Mouse (Mus musculus): ENCODE measurements around the gene C1qtnf1.

DNA sequence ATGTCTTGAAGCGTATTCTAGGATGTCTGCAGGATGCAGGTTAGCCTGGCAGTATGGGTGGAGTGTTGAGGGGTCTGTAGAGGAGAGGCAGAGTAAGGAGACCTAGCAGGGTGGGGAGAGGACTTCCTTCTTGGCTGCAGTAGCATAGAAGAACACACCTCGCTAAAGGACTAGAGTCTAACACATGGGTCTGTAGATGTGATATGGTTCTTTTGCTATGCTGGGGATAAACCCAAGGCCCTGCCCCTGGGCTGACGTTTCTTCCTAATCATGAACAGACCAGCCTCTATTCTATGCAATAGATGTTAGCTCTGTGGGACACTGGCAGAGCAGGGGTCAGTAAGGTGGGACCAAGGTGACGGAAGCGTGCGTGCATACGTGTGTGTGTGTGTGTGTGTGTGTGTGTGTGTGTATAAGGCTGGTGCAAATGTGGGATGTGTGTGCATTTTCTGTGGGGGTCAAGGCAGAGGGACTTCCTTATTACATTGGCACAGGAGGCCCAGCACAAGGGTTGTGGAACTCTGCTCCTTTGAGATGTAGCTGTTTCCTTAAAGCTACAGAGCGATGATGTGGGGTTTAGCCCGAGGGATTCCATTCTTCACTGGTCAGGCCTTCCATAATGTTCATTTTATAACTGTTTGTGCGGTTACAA is 41.6 kb downstream of the C1qtnf1 start:
- TF ChIP-seq CTCF (IDR thresholded peaks at IDR 0.05; ENCODE audit: extremely low read depth, insufficient read depth, insufficient read length, insufficient replicate concordance): no peak
- no peak for TF ChIP-seq POLR2A (IDR thresholded peaks at IDR 0.05; ENCODE audit: low read depth, low read length)

Measured in spleen, adult 2 months (tissue).